Mouse (Mus musculus) limb, embryonic 14.5 days (tissue): ENCODE results near the gene Gm49358. TPM values are rescaled to one million over a fixed set of nuclear protein-coding genes. Genes with fewer than 3 reads are reported as not detected.

Experiments used
- ATAC-seq: fragments of 200-750 bp; cut with Nextera tagmentation; 2 replicates; pipeline ENCODE4 v1.8.0; 2017; ENCODE audit warnings: low read depth, moderate number of reproducible peaks, moderate TSS enrichment; ENCODE audit not compliant: low FRiP score
- DNase-seq: peaks from one replicate; pipeline ENCODE4 v3.0.0-alpha.2; 2015; ENCODE audit warnings: low spot score
- H3K27ac ChIP-seq: fragments of 300-500 bp; sonication (generic); replicated peaks from 2 replicates; pipeline ENCODE4 v1.5.1; 2014; ENCODE audit warnings: low read depth, mild to moderate bottlenecking, low read length, moderate library complexity, mixed read lengths
- H3K27me3 ChIP-seq: fragments of 300-500 bp; sonication (generic); 2 replicates; pipeline ENCODE4 v1.6.1; 2014; ENCODE audit warnings: low read length, mixed read lengths; ENCODE audit not compliant: control insufficient read depth, insufficient read depth
- H3K36me3 ChIP-seq: fragments of 300-500 bp; sonication (generic); 2 replicates; pipeline ENCODE4 v1.6.1; 2014; ENCODE audit warnings: mild to moderate bottlenecking, low read length, moderate library complexity, mixed read lengths; ENCODE audit not compliant: control insufficient read depth, insufficient read depth
- H3K4me1 ChIP-seq: fragments of 300-500 bp; sonication (generic); 2 replicates; pipeline ENCODE4 v1.6.1; 2014; ENCODE audit warnings: antibody characterized with exemption, low read length, mixed read lengths; ENCODE audit not compliant: control insufficient read depth, insufficient read depth
- H3K4me2 ChIP-seq: fragments of 300-500 bp; sonication (generic); replicated peaks from 2 replicates; pipeline ENCODE4 v1.6.1; 2014; ENCODE audit warnings: low read depth, mild to moderate bottlenecking, low read length, moderate library complexity; ENCODE audit not compliant: severe bottlenecking
- H3K4me3 ChIP-seq: fragments of 300-500 bp; sonication (generic); replicated peaks from 2 replicates; pipeline ENCODE4 v1.5.1; 2014; ENCODE audit warnings: low read length
- H3K9ac ChIP-seq: fragments of 300-500 bp; sonication (generic); 2 replicates; pipeline ENCODE4 v1.6.1; 2014; ENCODE audit warnings: mild to moderate bottlenecking, low read depth, low read length, moderate library complexity; ENCODE audit not compliant: severe bottlenecking
- H3K9me3 ChIP-seq: fragments of 300-500 bp; sonication (generic); 2 replicates; pipeline ENCODE4 v1.6.1; 2016; ENCODE audit warnings: low read length; ENCODE audit not compliant: control insufficient read depth
- POLR2A ChIP-seq: fragments of 200-500 bp; IDR thresholded peaks from 2 replicates; pipeline ENCODE4 v1.8.0; 2012; ENCODE audit warnings: inconsistent platforms, mild to moderate bottlenecking, moderate library complexity, borderline replicate concordance; ENCODE audit not compliant: insufficient read depth, insufficient read length; ENCODE audit errors: extremely low read depth
- WGBS: fragments of 180-500 bp; shearing (Covaris S2); extraction: QIAGEN DNeasy Blood & Tissue Kit; methylation state at CpG from one replicate; pipeline ENCODE4 v1.1.7; 2014; 5-methylcytosine and 5-hydroxymethylcytosine counted together
- polyA plus RNA-seq, 2 experiments: library from polyadenylated mRNA; depleted of rRNA in 1 of 2; stranded (reverse) in 1 of 2; unstranded in 1 of 2; fragments of >200 nt; fragmentation: Nextera tagmentation in 1 of 2; extraction: Ambion mirVana in 1 of 2; gene quantifications; 2 replicates each; pipeline versions ENCODE4 v1.2.1 to v1.2.3; 2012 to 2014

Gene Gm49358
- polyA plus RNA-seq, 2 experiments: 0.22 TPM; not detected in 1

- H3K9me3 ChIP-seq: no peaks in the 10 kb centered on the region
- H3K36me3 ChIP-seq: no peaks in the 10 kb centered on the region
- no peak overlapping the region for H3K4me3 ChIP-seq
- no peak overlapping the region for H3K9ac ChIP-seq
- 65% methylated on average over 5 of the region's 5 CpGs for WGBS
- H3K4me2 ChIP-seq: no peak overlapping the region
- no peak overlapping the region for H3K27ac ChIP-seq
- no peak for ATAC-seq
- no peaks in the 10 kb centered on the region for H3K4me1 ChIP-seq
- H3K27me3 ChIP-seq: no peaks in the 10 kb centered on the region
- no peak for TF ChIP-seq POLR2A
- no peak for DNase-seq
Observed at GRCm38 (mm10) chr10:86872591-86872990, 108.8 kb downstream of the Gm49358 start.

GRCm38 (mm10) chr10:86878721-86879120 lies 114.9 kb downstream of the Gm49358 start:
- no peak overlapping the region for H3K27ac ChIP-seq
- 54% methylated on average over 7 of the region's 7 CpGs for WGBS
- no peak overlapping the region for H3K4me2 ChIP-seq

GRCm38 (mm10) chr10:86880071-86880806 lies 116.5 kb downstream of the Gm49358 start:
- Histone ChIP-seq H3K4me3 (no peak overlapping the region), H3K36me3 (no peaks in the 10 kb centered on the region), H3K9me3 (no peaks in the 10 kb centered on the region), H3K27ac (no peak overlapping the region), H3K4me2 (no peak overlapping the region), H3K9ac (no peak overlapping the region), H3K27me3 (no peaks in the 10 kb centered on the region), H3K4me1 (no peaks in the 10 kb centered on the region)
- no peak for ATAC-seq
- no peak for TF ChIP-seq POLR2A
- whole genome bisulfite sequencing: 53% methylated on average over 5 of the region's 5 CpGs
- DNase-seq: no peak

More at GRCm38 (mm10) chr10:86878721-86879120, 114.9 kb downstream of the Gm49358 start:
- DNase-seq: no peak
- no peaks in the 10 kb centered on the region for H3K36me3 ChIP-seq
- no peak for TF ChIP-seq POLR2A
- H3K9ac ChIP-seq: no peak overlapping the region
- no peak for ATAC-seq
- H3K4me3 ChIP-seq: no peak overlapping the region
- no peaks in the 10 kb centered on the region for H3K27me3 ChIP-seq
- H3K4me1 ChIP-seq: no peaks in the 10 kb centered on the region
- H3K9me3 ChIP-seq: no peaks in the 10 kb centered on the region

- H3K4me2 ChIP-seq: no peak overlapping the region
- no peak for TF ChIP-seq POLR2A
- no peaks in the 10 kb centered on the region for H3K9me3 ChIP-seq
- H3K27ac ChIP-seq: no peak overlapping the region
- DNase-seq (no peak), ATAC-seq (no peak)
- H3K4me3 ChIP-seq: no peak overlapping the region
- H3K4me1 ChIP-seq: no peaks in the 10 kb centered on the region
- H3K9ac ChIP-seq: no peak overlapping the region
- H3K27me3 ChIP-seq: no peaks in the 10 kb centered on the region
- H3K36me3 ChIP-seq: no peaks in the 10 kb centered on the region
Observed at GRCm38 (mm10) chr10:86881448-86881847, 117.7 kb downstream of the Gm49358 start.

Other genes starting within 250 kb of the Gm49358 start
- gene Hsp90b1, start 58.5 kb upstream of the Gm49358 start, polyA plus RNA-seq (2012; rRNA removed): 242 and 401 TPM in 2 replicates
- gene Hsp90b1, start 58.5 kb upstream of the Gm49358 start, polyA plus RNA-seq (2014; fragmentation: Nextera tagmentation; extraction: Ambion mirVana): 448 and 466 TPM in 2 replicates
- gene Ttc41, start 58.2 kb upstream of the Gm49358 start, polyA plus RNA-seq (2012; rRNA removed): 1.9 and 2.5 TPM in 2 replicates
- 0.98 and 1.4 TPM in 2 replicates for gene Ttc41, start 58.2 kb upstream of the Gm49358 start, polyA plus RNA-seq (2014; fragmentation: Nextera tagmentation; extraction: Ambion mirVana)
- gene Nt5dc3, start 15.0 kb downstream of the Gm49358 start, polyA plus RNA-seq (2012; rRNA removed): 5.5 and 6.6 TPM in 2 replicates
- gene Nt5dc3, start 15.0 kb downstream of the Gm49358 start, polyA plus RNA-seq (2014; fragmentation: Nextera tagmentation; extraction: Ambion mirVana): 1.1 and 1.3 TPM in 2 replicates
- 0.20 and 0.76 TPM in 2 replicates for gene Stab2, start 244.1 kb downstream of the Gm49358 start, polyA plus RNA-seq (2012; rRNA removed)
- 0.28 and 0.92 TPM in 2 replicates for gene Stab2, start 244.1 kb downstream of the Gm49358 start, polyA plus RNA-seq (2014; fragmentation: Nextera tagmentation; extraction: Ambion mirVana)